Mouse (Mus musculus) cerebellum, adult 2 months (tissue): Measurements from ENCODE around the gene Olfr644.

ENCODE experiments used
- CTCF ChIP-seq: fragments of 200-500 bp; IDR thresholded peaks from 2 replicates; pipeline ENCODE4 v1.5.1; 2011; ENCODE audit warnings: low read depth, mild to moderate bottlenecking, control low read depth, low read length, moderate library complexity, borderline replicate concordance; ENCODE audit not compliant: insufficient read depth
- POLR2A ChIP-seq: fragments of 200-500 bp; IDR thresholded peaks from 2 replicates; pipeline ENCODE4 v1.6.1; 2011; ENCODE audit warnings: low read length, control low read depth, borderline replicate concordance; ENCODE audit not compliant: insufficient read depth

DNA sequence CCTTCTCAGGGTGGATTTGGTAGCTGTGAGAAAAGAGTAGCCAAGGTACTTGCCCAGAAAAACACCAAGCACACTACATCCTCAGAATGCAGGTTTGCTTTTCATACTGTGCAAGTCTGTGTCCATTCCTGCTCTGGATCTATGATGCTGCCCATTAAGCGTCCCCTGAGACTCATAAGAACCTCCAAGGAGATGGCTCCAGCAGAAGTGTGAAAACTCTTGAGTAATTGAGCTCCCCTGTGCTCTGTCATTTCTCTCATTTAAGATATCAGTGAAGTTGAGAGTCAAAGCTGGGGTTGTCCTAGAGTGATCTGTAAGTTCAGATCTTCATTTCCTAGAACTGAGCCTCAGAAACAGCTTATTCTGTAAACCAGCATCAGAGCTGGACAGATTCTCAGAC lies 19.1 kb downstream of the Olfr644 start, which contains the start of gene Olfr642:
- TF ChIP-seq CTCF (no peak), POLR2A (no peak)
